Mouse (Mus musculus): ENCODE data around the gene Acaa1a.

Acaa1a gene

DNA sequence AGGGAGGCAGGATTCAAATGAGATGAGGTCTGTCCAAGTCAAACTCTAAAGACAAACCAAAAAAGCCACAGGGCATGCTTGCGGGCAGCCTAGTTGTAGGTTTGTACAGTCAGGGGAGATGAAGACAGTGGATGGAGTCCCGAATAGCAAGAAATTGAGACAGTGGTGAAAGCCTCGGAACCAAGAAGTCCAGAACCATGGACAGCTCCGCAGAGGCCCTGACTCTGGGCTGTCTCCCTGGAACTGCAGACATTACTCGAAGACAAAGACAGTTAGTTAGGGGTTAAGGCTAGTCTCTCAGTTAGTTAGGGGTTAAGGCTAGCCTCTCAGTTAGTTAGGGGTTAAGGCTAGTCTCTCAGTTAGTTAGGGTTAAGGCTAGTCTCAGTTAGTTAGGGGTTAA is 49.5 kb downstream of the Acaa1a start:
- WGBS: 73% methylated on average over 5 of the region's 5 CpGs

DNA sequence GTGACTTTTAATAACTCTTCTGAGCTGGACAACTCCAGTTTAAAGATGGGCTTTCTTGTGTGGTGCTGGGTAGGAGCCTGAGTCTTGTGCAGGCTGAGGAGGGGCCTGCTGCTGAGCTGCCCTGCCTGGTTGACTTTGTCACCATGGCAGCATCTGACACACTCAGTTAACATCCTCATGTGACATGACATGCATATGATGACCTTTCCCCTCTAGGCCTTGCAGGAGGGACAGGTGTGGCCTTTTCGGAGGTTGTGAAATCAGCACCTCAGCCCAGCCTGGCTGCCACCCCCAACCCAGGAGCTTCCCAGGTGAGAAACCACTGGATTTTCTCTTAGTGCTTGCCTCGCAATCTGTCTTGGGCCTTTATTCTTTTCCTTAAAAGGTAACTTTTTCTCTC is 50.7 kb downstream of the Acaa1a start:
- 96% methylated on average over 2 of the region's 2 CpGs for WGBS

DNA sequence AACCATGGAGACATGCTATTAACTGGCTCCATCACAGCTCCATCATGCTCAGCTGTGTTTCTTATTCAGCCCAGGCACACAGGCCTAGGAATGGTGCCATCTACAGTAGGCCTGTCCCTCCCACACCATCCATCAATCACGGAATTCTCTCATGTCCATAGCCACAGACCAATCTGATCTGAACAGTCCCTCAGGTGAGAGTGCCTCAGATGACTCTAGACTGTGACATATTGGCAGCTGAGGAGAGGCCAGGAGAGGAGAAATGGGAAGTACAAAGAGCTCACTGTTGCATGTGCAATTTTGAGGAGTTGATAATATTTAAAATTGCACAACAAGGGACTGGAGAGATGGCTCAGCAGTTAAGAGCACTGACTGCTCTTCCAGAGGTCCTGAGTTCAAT is 55.3 kb downstream of the Acaa1a start:
- WGBS: 78% methylated on average over 1 of the region's 1 CpGs

Data from cerebral cortex, adult 2 months (tissue).